Mouse (Mus musculus) liver, embryonic 12.5 days (tissue): ENCODE data around the gene Ift27. TPM values are rescaled to one million over a fixed set of nuclear protein-coding genes. Genes with fewer than 3 reads are reported as not detected.

Experiments used
- ATAC-seq: fragments of 200-750 bp; cut with Nextera tagmentation; 2 replicates; pipeline ENCODE4 v1.8.0; 2017; ENCODE audit warnings: moderate number of reproducible peaks, mild to moderate bottlenecking, moderate library complexity
- H3K27ac ChIP-seq: fragments of 300-500 bp; sonication (generic); 2 replicates; pipeline ENCODE4 v1.5.1; 2016; ENCODE audit warnings: mild to moderate bottlenecking
- H3K27me3 ChIP-seq: fragments of 300-500 bp; sonication (generic); replicated peaks from 2 replicates; pipeline ENCODE4 v1.6.1; 2016; ENCODE audit warnings: mild to moderate bottlenecking, moderate library complexity
- H3K36me3 ChIP-seq: fragments of 300-500 bp; sonication (generic); 2 replicates; pipeline ENCODE4 v1.6.1; 2016; ENCODE audit warnings: mild to moderate bottlenecking, moderate library complexity
- H3K4me1 ChIP-seq: fragments of 300-500 bp; sonication (generic); 2 replicates; pipeline ENCODE4 v1.6.1; 2016
- H3K4me2 ChIP-seq: fragments of 300-500 bp; sonication (generic); 2 replicates; pipeline ENCODE4 v1.6.1; 2016; ENCODE audit warnings: mild to moderate bottlenecking, moderate library complexity
- H3K4me3 ChIP-seq: fragments of 300-500 bp; sonication (generic); 2 replicates; pipeline ENCODE4 v1.5.1; 2016; ENCODE audit warnings: mild to moderate bottlenecking, moderate library complexity
- H3K9ac ChIP-seq: fragments of 300-500 bp; sonication (generic); 2 replicates; pipeline ENCODE4 v1.6.1; 2016; ENCODE audit warnings: mild to moderate bottlenecking, moderate library complexity
- H3K9me3 ChIP-seq: fragments of 300-500 bp; sonication (generic); replicated peaks from 2 replicates; pipeline ENCODE4 v1.6.1; 2016; ENCODE audit warnings: mild to moderate bottlenecking, moderate library complexity
- WGBS: fragments of 180-500 bp; shearing (Covaris S2); methylation state at CpG from one replicate; pipeline ENCODE4 v1.1.7; 2016; ENCODE audit not compliant: insufficient replicate concordance; 5-methylcytosine and 5-hydroxymethylcytosine counted together
- polyA plus RNA-seq: library from polyadenylated mRNA; unstranded; fragments of >200 nt; fragmentation: Nextera tagmentation; extraction: Ambion mirVana; gene quantifications from 2 replicates; pipeline ENCODE4 v1.2.1, GENCODE M21; 2016

The Ift27 gene
- polyA plus RNA-seq, 1 experiment from 2014 or later, result 46.9 TPM

DNA sequence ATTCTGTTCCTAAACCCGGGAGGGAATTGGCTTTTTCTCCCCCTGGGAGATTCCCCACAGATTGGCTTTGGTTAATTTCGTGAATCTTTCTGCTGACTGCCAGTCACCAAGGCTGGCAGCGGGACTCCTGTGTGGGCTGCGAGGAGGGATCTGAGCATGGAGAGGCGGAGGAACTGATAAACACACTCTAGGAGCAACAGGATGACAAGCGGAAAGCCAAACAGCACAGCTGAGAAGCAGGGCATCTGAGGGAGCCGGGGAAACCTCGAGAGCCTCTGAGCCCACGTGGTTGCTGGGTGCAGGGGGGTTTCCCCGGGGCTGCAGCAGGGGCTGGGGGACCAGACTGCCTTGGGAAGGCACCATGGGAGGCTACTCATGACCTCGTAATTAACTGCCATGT is 4.3 kb downstream of the Ift27 start:
- ATAC-seq, result no peak
- no peaks in the 10 kb centered on the region for H3K27me3 ChIP-seq
- no peak overlapping the region for H3K4me3 ChIP-seq
- H3K36me3 ChIP-seq, result peaks cover 5% of the 10 kb centered on the region; the same call in 1 of the 2 replicates
- no peaks in the 10 kb centered on the region for H3K9me3 ChIP-seq
- H3K4me2 ChIP-seq, result no peak overlapping the region
- peaks cover 23% of the 10 kb centered on the region for H3K4me1 ChIP-seq
- 63% methylated on average over 11 of the region's 11 CpGs for WGBS
- no peak overlapping the region for H3K9ac ChIP-seq
- no peak overlapping the region for H3K27ac ChIP-seq

GRCm38 (mm10) chr15:78165292-78165691 is 8.6 kb downstream of the Ift27 start:
- Histone ChIP-seq H3K4me2 (no peak overlapping the region), H3K27me3 (no peaks in the 10 kb centered on the region), H3K4me1 (no peaks in the 10 kb centered on the region), H3K36me3 (peaks cover 21% of the 10 kb centered on the region), H3K9me3 (no peaks in the 10 kb centered on the region), H3K4me3 (no peak overlapping the region), H3K9ac (no peak overlapping the region), H3K27ac (no peak overlapping the region)
- 68% methylated on average over 4 of the region's 4 CpGs for WGBS
- ATAC-seq, result no peak

- no peak overlapping the region for H3K4me3 ChIP-seq
- no peaks in the 10 kb centered on the region for H3K4me1 ChIP-seq
- H3K9ac ChIP-seq, result no peak overlapping the region
- WGBS, result 79% methylated on average over 11 of the region's 11 CpGs
- H3K27ac ChIP-seq, result no peak overlapping the region
- no peaks in the 10 kb centered on the region for H3K9me3 ChIP-seq
- no peak for ATAC-seq
- peaks cover 21% of the 10 kb centered on the region for H3K36me3 ChIP-seq
- no peak overlapping the region for H3K4me2 ChIP-seq
- H3K27me3 ChIP-seq, result no peaks in the 10 kb centered on the region
These were observed 9.4 kb downstream of the Ift27 start for GRCm38 (mm10) chr15:78164466-78164865.

DNA sequence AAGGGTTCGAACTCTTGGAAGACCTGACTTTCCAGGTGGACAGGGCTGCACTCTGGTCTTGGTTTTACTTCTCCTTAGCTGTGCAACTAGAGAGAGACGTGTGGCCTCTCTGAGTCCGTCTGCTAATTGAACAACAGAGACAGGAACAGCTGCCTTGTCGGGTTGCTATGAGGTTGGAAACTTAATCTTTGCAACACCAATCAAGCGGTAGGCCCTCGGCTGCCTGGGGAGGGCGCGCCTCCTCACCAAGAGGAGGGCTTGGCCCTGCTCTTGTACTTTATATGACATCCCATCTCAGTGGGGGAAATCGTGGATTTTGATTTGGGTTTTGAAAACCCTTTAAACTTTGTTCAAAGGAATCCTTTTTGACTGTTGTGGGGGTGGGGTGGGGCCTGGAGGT is 12.0 kb downstream of the Ift27 start:
- 69% methylated on average over 9 of the region's 9 CpGs for WGBS

DNA sequence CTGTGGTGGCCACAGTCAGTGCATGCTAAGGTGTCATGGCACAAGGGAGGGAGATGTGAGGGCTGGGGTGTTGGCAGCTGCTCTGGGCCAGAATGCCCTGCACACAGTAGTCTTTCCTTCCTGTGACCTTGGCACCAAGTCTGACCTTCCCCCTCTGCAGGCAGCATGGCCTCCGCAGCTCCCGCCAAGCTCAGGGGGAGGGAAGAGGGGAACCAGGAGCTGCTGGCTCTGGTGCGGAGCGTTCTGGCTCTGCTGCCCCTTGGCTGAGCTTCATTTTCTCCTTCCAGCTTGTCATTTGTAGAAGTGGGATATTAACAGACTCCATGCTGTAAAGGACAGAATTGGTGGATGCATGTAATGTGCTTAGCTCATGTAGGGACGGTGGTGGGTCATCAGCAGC is 15.6 kb downstream of the Ift27 start:
- peaks cover 5% of the 10 kb centered on the region for H3K36me3 ChIP-seq
- H3K4me1 ChIP-seq, result no peaks in the 10 kb centered on the region
- 0 out of 2 replicates have a peak, but pooled peaks cover 3% of the 10 kb centered on the region for H3K27me3 ChIP-seq
- ATAC-seq, result no peak
- WGBS, result 62% methylated on average over 5 of the region's 5 CpGs
- no peak overlapping the region for H3K9ac ChIP-seq
- no peaks in the 10 kb centered on the region for H3K9me3 ChIP-seq
- H3K4me2 ChIP-seq, result no peak overlapping the region
- no peak overlapping the region for H3K4me3 ChIP-seq
- no peak overlapping the region for H3K27ac ChIP-seq

More for the DNA sequence above, 12.0 kb downstream of the Ift27 start:
- H3K4me2 ChIP-seq, result no peak overlapping the region
- H3K9me3 ChIP-seq, result no peaks in the 10 kb centered on the region
- no peak for ATAC-seq
- H3K4me1 ChIP-seq, result no peaks in the 10 kb centered on the region
- peaks cover 21% of the 10 kb centered on the region for H3K36me3 ChIP-seq
- no peak overlapping the region for H3K9ac ChIP-seq
- no peak overlapping the region for H3K27ac ChIP-seq
- no peaks in the 10 kb centered on the region for H3K27me3 ChIP-seq
- no peak overlapping the region for H3K4me3 ChIP-seq

DNA sequence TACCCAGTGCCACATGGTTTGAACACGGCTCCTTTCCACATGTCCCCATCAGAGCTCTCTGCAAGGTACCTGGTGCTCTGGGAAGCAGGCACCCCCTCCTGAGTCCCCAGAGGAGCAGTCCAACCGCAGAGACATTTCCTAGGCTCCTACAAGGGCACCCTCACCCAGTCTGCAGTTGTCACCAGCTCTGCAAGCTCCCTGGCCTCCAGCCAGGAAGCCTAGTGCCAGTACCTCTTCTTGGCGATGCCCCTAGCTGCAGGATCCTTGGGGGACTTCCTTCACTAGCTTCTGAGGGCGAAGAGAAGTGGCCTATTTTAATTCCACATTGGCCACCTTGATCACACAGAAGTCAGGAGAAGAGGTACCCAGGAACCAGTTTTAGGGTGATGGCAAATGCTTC is 16.1 kb downstream of the Ift27 start:
- WGBS, result 49% methylated on average over 4 of the region's 4 CpGs

DNA sequence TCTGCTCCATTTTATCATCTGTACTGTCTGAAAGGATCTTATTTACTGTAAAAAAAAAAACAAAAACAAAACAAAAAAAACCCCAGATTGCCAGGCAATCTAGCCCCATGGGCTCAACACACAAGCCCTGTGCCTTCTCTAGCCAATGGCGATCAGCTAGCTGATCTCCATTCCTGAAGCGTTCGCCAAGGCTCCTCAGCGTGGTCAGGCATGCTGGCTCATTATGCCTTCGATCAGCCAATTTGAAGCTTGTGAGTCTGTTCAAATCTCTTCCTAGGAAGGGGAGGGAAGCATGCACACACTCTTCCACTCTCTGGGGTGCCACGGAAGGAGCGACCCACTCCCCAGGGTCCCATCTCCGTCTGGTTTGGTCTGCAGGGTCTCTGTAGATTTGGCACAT is 16.6 kb downstream of the Ift27 start:
- no peak overlapping the region for H3K9ac ChIP-seq
- no peak overlapping the region for H3K4me3 ChIP-seq
- ATAC-seq, result no peak
- no peaks in the 10 kb centered on the region for H3K4me1 ChIP-seq
- 0 out of 2 replicates have a peak, but pooled peaks cover 3% of the 10 kb centered on the region for H3K27me3 ChIP-seq
- no peak overlapping the region for H3K27ac ChIP-seq
- 55% methylated on average over 8 of the region's 8 CpGs for WGBS
- H3K36me3 ChIP-seq, result no peaks in the 10 kb centered on the region
- H3K9me3 ChIP-seq, result no peaks in the 10 kb centered on the region
- H3K4me2 ChIP-seq, result no peak overlapping the region

More for the DNA sequence above, 16.1 kb downstream of the Ift27 start:
- no peak overlapping the region for H3K4me3 ChIP-seq
- H3K4me2 ChIP-seq, result no peak overlapping the region
- 0 out of 2 replicates have a peak, but pooled peaks cover 3% of the 10 kb centered on the region for H3K27me3 ChIP-seq
- H3K4me1 ChIP-seq, result no peaks in the 10 kb centered on the region
- H3K9ac ChIP-seq, result no peak overlapping the region
- no peak for ATAC-seq
- H3K9me3 ChIP-seq, result no peaks in the 10 kb centered on the region
- H3K27ac ChIP-seq, result no peak overlapping the region
- no peaks in the 10 kb centered on the region for H3K36me3 ChIP-seq

DNA sequence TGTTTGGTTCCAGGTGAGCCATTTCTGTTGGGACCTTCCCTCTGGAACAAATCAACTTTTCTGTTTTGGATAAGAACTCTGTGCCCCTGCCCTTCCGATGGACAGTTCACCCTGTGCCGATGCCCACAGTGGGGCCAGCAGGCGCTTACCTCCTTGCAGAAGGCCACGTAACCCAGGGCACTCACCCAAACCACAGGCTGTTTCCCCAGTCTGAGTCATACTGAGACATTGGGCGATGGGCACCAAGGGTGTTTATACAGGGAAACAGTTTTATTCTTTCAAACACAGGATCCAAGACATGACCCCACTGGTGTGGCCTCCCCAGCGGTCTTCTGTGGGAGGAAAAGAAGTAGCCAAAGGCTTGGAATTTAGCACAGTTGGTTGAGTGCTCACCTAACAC is 18.5 kb downstream of the Ift27 start:
- H3K4me3 ChIP-seq, result no peak overlapping the region
- H3K4me2 ChIP-seq, result no peak overlapping the region
- no peaks in the 10 kb centered on the region for H3K36me3 ChIP-seq
- ATAC-seq, result no peak
- H3K27me3 ChIP-seq, result 0 out of 2 replicates have a peak, but pooled peaks cover 3% of the 10 kb centered on the region
- H3K9me3 ChIP-seq, result no peaks in the 10 kb centered on the region
- H3K9ac ChIP-seq, result no peak overlapping the region
- 77% methylated on average over 6 of the region's 6 CpGs for WGBS
- no peaks in the 10 kb centered on the region for H3K4me1 ChIP-seq
- no peak overlapping the region for H3K27ac ChIP-seq

- no peak overlapping the region for H3K27ac ChIP-seq
- no peak overlapping the region for H3K4me2 ChIP-seq
- H3K36me3 ChIP-seq, result no peaks in the 10 kb centered on the region
- no peak overlapping the region for H3K9ac ChIP-seq
- no peak for ATAC-seq
- 52% methylated on average over 11 of the region's 11 CpGs for WGBS
- no peaks in the 10 kb centered on the region for H3K4me1 ChIP-seq
- 0 out of 2 replicates have a peak, but pooled peaks cover 3% of the 10 kb centered on the region for H3K27me3 ChIP-seq
- no peak overlapping the region for H3K4me3 ChIP-seq
- H3K9me3 ChIP-seq, result no peaks in the 10 kb centered on the region
These were observed 20.7 kb downstream of the Ift27 start for GRCm38 (mm10) chr15:78153045-78153775.

DNA sequence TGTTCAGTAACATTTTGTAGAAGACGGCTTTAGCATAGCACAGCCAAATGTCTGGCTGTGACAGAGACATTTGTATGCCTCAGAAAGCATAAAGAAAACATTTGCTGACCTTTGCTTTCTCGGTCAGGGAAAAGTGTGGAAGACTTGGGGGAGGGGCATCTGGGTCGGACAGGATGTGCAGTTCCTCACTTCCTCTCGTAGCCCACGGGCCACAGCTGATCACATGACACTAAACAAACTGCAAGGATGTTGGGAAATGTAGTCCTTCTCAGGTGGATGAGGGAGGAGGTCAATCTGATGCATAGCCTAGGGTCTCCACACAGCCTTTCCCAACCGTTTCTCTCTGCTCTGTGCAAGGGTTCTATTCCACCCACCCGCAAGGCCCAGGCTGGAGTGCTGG is 25.3 kb downstream of the Ift27 start:
- peaks cover 10% of the 10 kb centered on the region; the same call in 1 of the 2 replicates for H3K27me3 ChIP-seq
- H3K9me3 ChIP-seq, result no peaks in the 10 kb centered on the region
- no peak overlapping the region for H3K9ac ChIP-seq
- 55% methylated on average over 7 of the region's 7 CpGs for WGBS
- H3K27ac ChIP-seq, result no peak overlapping the region
- no peak overlapping the region for H3K4me3 ChIP-seq
- no peaks in the 10 kb centered on the region for H3K36me3 ChIP-seq
- no peak overlapping the region for H3K4me2 ChIP-seq
- no peak for ATAC-seq
- no peaks in the 10 kb centered on the region for H3K4me1 ChIP-seq

GRCm38 (mm10) chr15:78140226-78140625 is 33.7 kb downstream of the Ift27 start:
- H3K9me3 ChIP-seq, result no peaks in the 10 kb centered on the region
- H3K4me1 ChIP-seq, result no peaks in the 10 kb centered on the region
- ATAC-seq, result no peak
- H3K9ac ChIP-seq, result no peak overlapping the region
- H3K36me3 ChIP-seq, result no peaks in the 10 kb centered on the region
- H3K4me3 ChIP-seq, result no peak overlapping the region
- no peak overlapping the region for H3K4me2 ChIP-seq
- 0 out of 2 replicates have a peak, but pooled peaks cover 3% of the 10 kb centered on the region for H3K27me3 ChIP-seq
- H3K27ac ChIP-seq, result no peak overlapping the region
- WGBS, result 70% methylated on average over 8 of the region's 8 CpGs

- H3K9me3 ChIP-seq, result no peaks in the 10 kb centered on the region
- H3K4me3 ChIP-seq, result no peak overlapping the region
- 44% methylated on average over 6 of the region's 6 CpGs for WGBS
- H3K9ac ChIP-seq, result no peak overlapping the region
- H3K27me3 ChIP-seq, result 0 out of 2 replicates have a peak, but pooled peaks cover 3% of the 10 kb centered on the region
- no peak overlapping the region for H3K27ac ChIP-seq
- no peaks in the 10 kb centered on the region for H3K4me1 ChIP-seq
- no peaks in the 10 kb centered on the region for H3K36me3 ChIP-seq
- ATAC-seq, result no peak
- no peak overlapping the region for H3K4me2 ChIP-seq
These were observed 39.3 kb downstream of the Ift27 start for GRCm38 (mm10) chr15:78134606-78135005.
